16 mouse cellular contexts compared by ENCODE assay signal in the genomic region with DNA sequence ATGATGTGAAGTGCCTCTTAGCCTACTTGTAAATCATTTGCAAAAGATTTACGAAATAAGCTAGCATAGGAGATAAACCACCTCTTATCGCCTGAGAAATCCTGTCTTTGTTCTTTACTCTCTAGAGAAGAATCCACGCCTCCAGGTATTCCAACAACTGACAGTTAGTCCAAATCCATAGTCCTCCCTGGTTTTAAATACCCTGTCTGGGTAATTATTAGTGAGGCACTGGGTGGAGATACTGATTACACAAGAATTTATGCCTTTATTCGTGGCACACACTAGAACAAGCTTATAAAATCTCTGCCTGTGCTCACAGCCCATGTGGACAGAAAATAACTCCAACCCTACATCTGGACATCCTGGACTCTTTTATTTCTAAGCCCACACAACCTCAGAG.
"Had no signal": no experiment of that assay in that cellular context is flagged by ENCODE, and none has a peak within 500 bp of the region (broad histone marks: within the 10 kb centered on the region; RNA-seq: fewer than 3 reads in every experiment).

No protein-coding gene starts in this region.

- H3K9ac ChIP-seq: limb, embryonic 12.5 days; limb, embryonic 15.5 days had no signal

- H3K27ac ChIP-seq: left cerebral cortex, adult 2 months; limb, embryonic 12.5 days; limb, embryonic 15.5 days had no signal

- H3K4me1 ChIP-seq: limb, embryonic 12.5 days; limb, embryonic 15.5 days had no signal

- H3K4me2 ChIP-seq: limb, embryonic 12.5 days; limb, embryonic 15.5 days; midbrain, embryonic 11.5 days had no signal

- ATAC-seq: hindbrain, embryonic 16.5 days had no signal

- H3K9me3 ChIP-seq: limb, embryonic 12.5 days; limb, embryonic 15.5 days had no signal

- H3K27me3 ChIP-seq: limb, embryonic 12.5 days; limb, embryonic 15.5 days had no signal

- DNase-seq: kidney, adult 18-20 months; kidney, adult 9 months; kidney, postnatal 14 days; layer of hippocampus, postnatal 36 days; left cerebral cortex, postnatal 4 days; lung, adult 2 months; lung, postnatal 14 days; lung, postnatal 4 days; midbrain, embryonic 14.5 days; thymus, adult 18-20 months; thymus, postnatal 36 days had no signal

- H3K36me3 ChIP-seq: limb, embryonic 12.5 days; limb, embryonic 15.5 days had no signal

- H3K4me3 ChIP-seq: left cerebral cortex, adult 2 months; limb, embryonic 12.5 days; limb, embryonic 15.5 days had no signal
